11 mouse cellular contexts compared by ENCODE assay signal in genomic region chr7:3292271-3292670, GRCm38 (mm10). TPM values are rescaled to one million over a fixed set of nuclear protein-coding genes. Genes with fewer than 3 reads are reported as not detected.
DNase-seq lines count a peak whose midpoint lies in the region; ATAC-seq and TF ChIP-seq lines count a peak whose summit lies in the region.
"Not testable (repeated sequence)": the region's sequence is repeated elsewhere in the genome, so short reads cannot be mapped to it uniquely, and the experiment has no call there.
"Had no signal": no experiment of that assay in that cellular context is flagged by ENCODE, and none has a peak within 500 bp of the region (broad histone marks: within the 10 kb centered on the region; RNA-seq: fewer than 3 reads in every experiment).

No protein-coding gene starts in this region.

- not testable (repeated sequence) for ATAC-seq in hindbrain, embryonic 12.5 days (ENCODE audit: low FRiP score); kidney, embryonic 14.5 days (ENCODE audit: low FRiP score, low TSS enrichment); lung, embryonic 16.5 days (ENCODE audit: low read depth); neural tube, embryonic 13.5 days (ENCODE audit: low read depth)

- H3K27me3 ChIP-seq in hindbrain, embryonic 12.5 days; kidney, embryonic 14.5 days (ENCODE audit: control insufficient read depth, insufficient read depth, low read length); liver, adult 2 months (ENCODE audit: control insufficient read depth, insufficient read depth, low read length); lung, embryonic 16.5 days (ENCODE audit: control insufficient read depth, insufficient read depth, low read depth, low read length); neural tube, embryonic 13.5 days: not testable (repeated sequence)

- not testable (repeated sequence) for H3K9ac ChIP-seq in hindbrain, embryonic 12.5 days; liver, adult 2 months (ENCODE audit: low read depth, low read length); neural tube, embryonic 13.5 days
- 0 out of 2 replicates have a peak overlapping the region, but pooled peaks have one; percentile 44 for H3K9ac ChIP-seq in kidney, embryonic 14.5 days (ENCODE audit: low read depth, low read length)
- peak overlapping the region; percentile 67 for H3K9ac ChIP-seq in lung, embryonic 16.5 days (ENCODE audit: low read length)

- H3K9me3 ChIP-seq in hindbrain, embryonic 12.5 days (replicated peaks); kidney, embryonic 14.5 days (ENCODE audit: control insufficient read depth, low read length); lung, embryonic 16.5 days (ENCODE audit: control insufficient read depth, low read length); neural tube, embryonic 13.5 days: not testable (repeated sequence)

- WGBS in hindbrain, embryonic 12.5 days, result 73% methylated on average over 12 of the region's 12 CpGs
- 63% methylated on average over 11 of the region's 12 CpGs for WGBS in kidney, embryonic 14.5 days
- 42% methylated on average over 12 of the region's 12 CpGs for WGBS in liver, adult 2 months
- WGBS in lung, embryonic 16.5 days, result 52% methylated on average over 12 of the region's 12 CpGs
- WGBS in neural tube, embryonic 13.5 days, result 75% methylated on average over 12 of the region's 12 CpGs

- DNase-seq in gastrocnemius, adult 2 months; liver, adult 2 months (ENCODE audit: extremely low read depth, low read depth, low spot score): not testable (repeated sequence)

- peak overlapping the region; percentile 20; the same call in 1 of the 2 replicates for H3K4me3 ChIP-seq in bone marrow macrophage, adult 2 months (ENCODE audit: insufficient read depth, low read length)
- peak overlapping the region; percentile 83 for H3K4me3 ChIP-seq in gastrocnemius, adult 2 months
- not testable (repeated sequence) for H3K4me3 ChIP-seq in hindbrain, embryonic 12.5 days; liver, adult 2 months (ENCODE audit: insufficient read depth, low read depth, low read length)
- peak overlapping the region; percentile 48; the same call in 1 of the 2 replicates for H3K4me3 ChIP-seq in kidney, embryonic 14.5 days (ENCODE audit: low read length)
- peak overlapping the region; percentile 60 for H3K4me3 ChIP-seq in lung, embryonic 16.5 days (ENCODE audit: low read length)
- H3K4me3 ChIP-seq in neural tube, embryonic 13.5 days, result peak overlapping the region; percentile 57

- not testable (repeated sequence) for H3K27ac ChIP-seq in bone marrow macrophage, adult 2 months (ENCODE audit: insufficient read depth, low read depth, low read length); hindbrain, embryonic 12.5 days; neural tube, embryonic 13.5 days (replicated peaks)
- peak overlapping the region; percentile 93 for H3K27ac ChIP-seq in gastrocnemius, adult 2 months
- H3K27ac ChIP-seq in kidney, embryonic 14.5 days (ENCODE audit: low read depth, low read length), result peak overlapping the region; percentile 80
- peak overlapping the region; percentile 52 for H3K27ac ChIP-seq in liver, adult 2 months (replicated peaks; ENCODE audit: insufficient read depth, low read depth, low read length)
- peak overlapping the region; percentile 87 for H3K27ac ChIP-seq in lung, embryonic 16.5 days (ENCODE audit: low read length)

- peak overlapping the region; percentile 66 for H3K4me2 ChIP-seq in hindbrain, embryonic 12.5 days (replicated peaks)
- H3K4me2 ChIP-seq in kidney, embryonic 14.5 days (replicated peaks; ENCODE audit: low read depth, low read length), result peak overlapping the region; percentile 74
- peak overlapping the region; percentile 80 for H3K4me2 ChIP-seq in lung, embryonic 16.5 days (ENCODE audit: low read depth, low read length)
- peak overlapping the region; percentile 72 for H3K4me2 ChIP-seq in neural tube, embryonic 13.5 days

- not testable (repeated sequence) for TF ChIP-seq CTCF in bone marrow macrophage, adult 2 months (IDR thresholded peaks at IDR 0.05; ENCODE audit: low read depth, low read length); gastrocnemius, adult 2 months (IDR thresholded peaks at IDR 0.05); liver, adult 2 months (IDR thresholded peaks at IDR 0.05; ENCODE audit: low read depth, low read length)

- H3K36me3 ChIP-seq in hindbrain, embryonic 12.5 days, result peaks cover 23% of the 10 kb centered on the region
- H3K36me3 ChIP-seq in kidney, embryonic 14.5 days (ENCODE audit: control insufficient read depth, insufficient read depth, low read length); liver, adult 2 months (ENCODE audit: control insufficient read depth, insufficient read depth, low read length): not testable (repeated sequence)
- peaks cover 12% of the 10 kb centered on the region for H3K36me3 ChIP-seq in lung, embryonic 16.5 days (ENCODE audit: control insufficient read depth, insufficient read depth, low read length)
- H3K36me3 ChIP-seq in neural tube, embryonic 13.5 days, result peaks cover 37% of the 10 kb centered on the region

- intact Hi-C loops in gastrocnemius, adult 2 months (cut with DNase I), result loop anchor here (10.0 kb wide), 1 partner anchor 1203 kb away; no protein-coding TSS in a partner anchor

- H3K79me2 ChIP-seq in liver, adult 2 months (ENCODE audit: control insufficient read depth, insufficient read depth, low read length), result peaks cover 14% of the 10 kb centered on the region

- H3K4me1 ChIP-seq in bone marrow macrophage, adult 2 months (ENCODE audit: control insufficient read depth, insufficient read depth, low read length), result peaks cover 47% of the 10 kb centered on the region
- H3K4me1 ChIP-seq in hindbrain, embryonic 12.5 days, result peaks cover 21% of the 10 kb centered on the region
- H3K4me1 ChIP-seq in kidney, embryonic 14.5 days (ENCODE audit: control insufficient read depth, insufficient read depth, low read length), result peaks cover 12% of the 10 kb centered on the region; the same call in 1 of the 2 replicates
- H3K4me1 ChIP-seq in liver, adult 2 months (ENCODE audit: control insufficient read depth, insufficient read depth, low read length), result peaks cover 21% of the 10 kb centered on the region
- H3K4me1 ChIP-seq in lung, embryonic 16.5 days (replicated peaks; ENCODE audit: control insufficient read depth, insufficient read depth, low read length), result peaks cover 28% of the 10 kb centered on the region
- peaks cover 41% of the 10 kb centered on the region for H3K4me1 ChIP-seq in neural tube, embryonic 13.5 days (replicated peaks)

- TF ChIP-seq POLR2A in bone marrow macrophage, adult 2 months (IDR thresholded peaks at IDR 0.05; ENCODE audit: borderline replicate concordance, low read depth, low read length); liver, adult 2 months (IDR thresholded peaks at IDR 0.05; ENCODE audit: extremely low read depth, insufficient read depth, low read length): not testable (repeated sequence)

RNA-seq across cellular contexts. Expression of gene Prkcg, which starts 3.3 kb away (rescaled TPM):
- polyA plus RNA-seq in bone marrow macrophage, adult 2 months (2012; ENCODE audit: insufficient read depth, insufficient read length, missing spikeins), result 1.6 and 4.7 TPM in 2 replicates
- total RNA-seq in gastrocnemius, adult 2 months (2021), result under 1 TPM; 0.78 to 0.84 TPM
- 0.35 and 0.39 TPM in 2 replicates for polyA plus RNA-seq in hindbrain, embryonic 12.5 days (2016; fragmentation: Nextera tagmentation; extraction: Ambion mirVana)
- polyA plus RNA-seq in kidney, embryonic 14.5 days (2014; fragmentation: Nextera tagmentation; extraction: Ambion mirVana), result 0.10 and 0.28 TPM in 2 replicates
- under 0.01 and 0.54 TPM in 2 replicates for total RNA-seq in liver, adult 2 months (2014; rRNA removed)
- 0.19 and 0.26 TPM in 2 replicates for polyA plus RNA-seq in liver, adult 2 months (2012; rRNA removed)
- polyA plus RNA-seq in lung, embryonic 16.5 days (2015; fragmentation: Nextera tagmentation; extraction: Ambion mirVana), result 0.24 and 0.58 TPM in 2 replicates
- polyA plus RNA-seq in neural tube, embryonic 13.5 days (2015; fragmentation: Nextera tagmentation; extraction: Ambion mirVana), result 0.64 and 0.76 TPM in 2 replicates

RNA-seq across cellular contexts. Expression of gene Myadm, which starts 3.4 kb away (rescaled TPM):
- 256 and 280 TPM in 2 replicates for polyA plus RNA-seq in bone marrow macrophage, adult 2 months (2012; ENCODE audit: insufficient read depth, insufficient read length, missing spikeins)
- total RNA-seq in gastrocnemius, adult 2 months (2021), result 10 to 100 TPM; 17.8 to 37.2 TPM
- polyA plus RNA-seq in hindbrain, embryonic 12.5 days (2016; fragmentation: Nextera tagmentation; extraction: Ambion mirVana), result 36.1 and 41.7 TPM in 2 replicates
- polyA plus RNA-seq in kidney, embryonic 14.5 days (2014; fragmentation: Nextera tagmentation; extraction: Ambion mirVana), result 50.5 and 81.3 TPM in 2 replicates
- 6.6 and 9.6 TPM in 2 replicates for total RNA-seq in liver, adult 2 months (2014; rRNA removed)
- 54.8 and 63.0 TPM in 2 replicates for polyA plus RNA-seq in liver, adult 2 months (2012; rRNA removed)
- polyA plus RNA-seq in lung, embryonic 16.5 days (2015; fragmentation: Nextera tagmentation; extraction: Ambion mirVana), result 142 and 151 TPM in 2 replicates
- 40.4 and 46.4 TPM in 2 replicates for polyA plus RNA-seq in neural tube, embryonic 13.5 days (2015; fragmentation: Nextera tagmentation; extraction: Ambion mirVana)

RNA-seq across cellular contexts. Expression of gene Cacng7, which starts 40.5 kb away (rescaled TPM):
- 0.48 TPM in 1 of 2 replicates, not detected in the other for polyA plus RNA-seq in bone marrow macrophage, adult 2 months (2012; ENCODE audit: insufficient read depth, insufficient read length, missing spikeins)
- 10 to 100 TPM in 1 of 2 experiments, 1 to 10 TPM in 1; 8.4 to 16.2 TPM for total RNA-seq in gastrocnemius, adult 2 months (2021)
- polyA plus RNA-seq in hindbrain, embryonic 12.5 days (2016; fragmentation: Nextera tagmentation; extraction: Ambion mirVana), result 3.7 and 4.6 TPM in 2 replicates
- 2.2 and 2.8 TPM in 2 replicates for polyA plus RNA-seq in kidney, embryonic 14.5 days (2014; fragmentation: Nextera tagmentation; extraction: Ambion mirVana)
- 0.13 and 0.37 TPM in 2 replicates for total RNA-seq in liver, adult 2 months (2014; rRNA removed)
- polyA plus RNA-seq in liver, adult 2 months (2012; rRNA removed), result 0.29 and 0.86 TPM in 2 replicates
- 0.24 and 0.55 TPM in 2 replicates for polyA plus RNA-seq in lung, embryonic 16.5 days (2015; fragmentation: Nextera tagmentation; extraction: Ambion mirVana)
- polyA plus RNA-seq in neural tube, embryonic 13.5 days (2015; fragmentation: Nextera tagmentation; extraction: Ambion mirVana), result 4.2 and 4.5 TPM in 2 replicates
- polyA plus RNA-seq: inflammation-experienced regulatory T-cells, adult 6 months had no signal

RNA-seq across cellular contexts. Expression of gene Nlrp12, which starts 42.7 kb away (rescaled TPM):
- not detected in 2 replicates for polyA plus RNA-seq in bone marrow macrophage, adult 2 months (2012; ENCODE audit: insufficient read depth, insufficient read length, missing spikeins)
- total RNA-seq in gastrocnemius, adult 2 months (2021), result not detected
- polyA plus RNA-seq in hindbrain, embryonic 12.5 days (2016; fragmentation: Nextera tagmentation; extraction: Ambion mirVana), result not detected in 2 replicates
- 0.03 TPM in 1 of 2 replicates, not detected in the other for polyA plus RNA-seq in kidney, embryonic 14.5 days (2014; fragmentation: Nextera tagmentation; extraction: Ambion mirVana)
- 5.8 and 7.0 TPM in 2 replicates for total RNA-seq in liver, adult 2 months (2014; rRNA removed)
- 1.4 and 2.6 TPM in 2 replicates for polyA plus RNA-seq in liver, adult 2 months (2012; rRNA removed)
- 0.03 TPM in 2 replicates for polyA plus RNA-seq in lung, embryonic 16.5 days (2015; fragmentation: Nextera tagmentation; extraction: Ambion mirVana)
- polyA plus RNA-seq in neural tube, embryonic 13.5 days (2015; fragmentation: Nextera tagmentation; extraction: Ambion mirVana), result not detected in 2 replicates
- total RNA-seq: gastrocnemius, adult 18-20 months had no signal
- polyA plus RNA-seq: forebrain, embryonic 14.5 days; inflammation-experienced regulatory T-cells, adult 6 months; midbrain, embryonic 16.5 days had no signal
